Mouse (Mus musculus): ENCODE measurements around the gene 4931400O07Rik. TPM values are rescaled to one million over a fixed set of nuclear protein-coding genes. Genes with fewer than 3 reads are reported as not detected.

The 4931400O07Rik gene
- not detected in 2 replicates for polyA plus RNA-seq (2012; rRNA removed)

GRCm38 (mm10) chrX:62467691-62468090 lies at the start of gene 4931400O07Rik:
TSS of gene 4931400O07Rik (plus strand) at chrX:62467991.
- H3K4me1 ChIP-seq (ENCODE audit: control insufficient read depth, insufficient read depth, low read length), result no peaks in the 10 kb centered on the region
- no peak within 1 kb of the TSS for H3K4me3 ChIP-seq (replicated peaks; ENCODE audit: insufficient read depth, low read depth, low read length)
- no peaks in the 10 kb centered on the region for H3K27me3 ChIP-seq (ENCODE audit: control insufficient read depth, insufficient read depth, low read length)
- TF ChIP-seq CTCF (IDR thresholded peaks at IDR 0.05; ENCODE audit: borderline replicate concordance, insufficient read depth, low read depth, low read length) (no peak), POLR2A (IDR thresholded peaks at IDR 0.05; ENCODE audit: borderline replicate concordance, insufficient read depth, low read length) (no peak)
- WGBS, result 83% methylated on average over 2 of the region's 2 CpGs
- no peak for DNase-seq
- no peak within 1 kb of the TSS for H3K27ac ChIP-seq (ENCODE audit: insufficient read depth, low read length)

Other genes starting within 250 kb of the 4931400O07Rik start
- not detected in 2 replicates for gene 4933402E13Rik, start 184.5 kb upstream of the 4931400O07Rik start, polyA plus RNA-seq (2012; rRNA removed)

Measured in cerebellum, adult 2 months (tissue).